Mouse (Mus musculus) midbrain, embryonic 16.5 days (tissue): ENCODE measurements around the gene Pax8. TPM values are rescaled to one million over a fixed set of nuclear protein-coding genes. Genes with fewer than 3 reads are reported as not detected.

Experiments used
- ATAC-seq: fragments of 200-750 bp; cut with Nextera tagmentation; 2 replicates; pipeline ENCODE4 v1.8.0; 2017; ENCODE audit warnings: moderate TSS enrichment
- H3K27ac ChIP-seq: fragments of 300-500 bp; sonication (generic); 2 replicates; pipeline ENCODE4 v1.5.1; 2014; ENCODE audit warnings: mild to moderate bottlenecking, low read length, mixed read lengths
- H3K27me3 ChIP-seq: fragments of 300-500 bp; sonication (generic); 2 replicates; pipeline ENCODE4 v1.6.1; 2014; ENCODE audit warnings: low read depth, low read length, mixed read lengths; ENCODE audit not compliant: control insufficient read depth, insufficient read depth
- H3K36me3 ChIP-seq: fragments of 300-500 bp; sonication (generic); 2 replicates; pipeline ENCODE4 v1.6.1; 2014; ENCODE audit warnings: mild to moderate bottlenecking, low read length, moderate library complexity, mixed read lengths; ENCODE audit not compliant: control insufficient read depth, insufficient read depth
- H3K4me1 ChIP-seq: fragments of 300-500 bp; sonication (generic); 2 replicates; pipeline ENCODE4 v1.6.1; 2014; ENCODE audit warnings: mild to moderate bottlenecking, low read length, mixed read lengths; ENCODE audit not compliant: control insufficient read depth, insufficient read depth
- H3K4me2 ChIP-seq: fragments of 300-500 bp; sonication (generic); 2 replicates; pipeline ENCODE4 v1.6.1; 2014; ENCODE audit warnings: mild to moderate bottlenecking, low read length, mixed read lengths
- H3K4me3 ChIP-seq: fragments of 300-500 bp; sonication (generic); 2 replicates; pipeline ENCODE4 v1.5.1; 2014; ENCODE audit warnings: low read depth, mild to moderate bottlenecking, low read length, moderate library complexity, mixed read lengths
- H3K9ac ChIP-seq: fragments of 300-500 bp; sonication (generic); 2 replicates; pipeline ENCODE4 v1.6.1; 2014; ENCODE audit warnings: low read depth, low read length, mixed read lengths
- H3K9me3 ChIP-seq: fragments of 300-500 bp; sonication (generic); replicated peaks from 2 replicates; pipeline ENCODE4 v1.6.1; 2014; ENCODE audit warnings: mild to moderate bottlenecking, low read length, mixed read lengths; ENCODE audit not compliant: control insufficient read depth, poor library complexity, severe bottlenecking
- WGBS: fragments of 180-500 bp; shearing (Covaris S2); extraction: QIAGEN DNeasy Blood & Tissue Kit; methylation state at CpG from one replicate; pipeline ENCODE4 v1.1.7; 2014; 5-methylcytosine and 5-hydroxymethylcytosine counted together
- polyA plus RNA-seq: library from polyadenylated mRNA; unstranded; fragments of >200 nt; fragmentation: Nextera tagmentation; extraction: Ambion mirVana; gene quantifications from 2 replicates; pipeline ENCODE4 v1.2.1, GENCODE M21; 2015

Pax8 gene
- polyA plus RNA-seq, result 3.0 and 3.7 TPM in 2 replicates

DNA sequence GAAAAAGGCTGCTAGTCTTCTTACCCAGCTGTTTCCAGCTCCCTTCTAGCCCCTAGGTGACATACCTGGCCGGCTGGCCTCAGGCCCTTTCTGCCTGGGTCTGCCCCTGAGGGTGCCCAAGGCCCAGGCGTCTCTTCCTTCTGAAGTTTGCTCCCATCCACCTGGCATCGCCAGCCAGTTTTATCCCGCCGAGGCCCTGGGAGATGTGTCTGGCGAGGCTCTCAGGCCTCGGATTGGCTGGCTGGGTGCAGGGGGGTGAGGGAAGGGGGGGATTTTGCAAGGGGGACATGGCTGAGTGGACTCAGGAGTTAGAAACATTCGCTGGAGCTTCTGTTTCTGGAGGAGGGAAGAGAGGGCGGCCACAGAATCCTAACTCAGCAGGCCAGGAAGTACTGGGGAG is at the start of gene Pax8:
TSS of gene Pax8 (minus strand) at position 180 of the 400 bp plus-strand sequence.
- WGBS, result 26% methylated on average over 9 of the region's 9 CpGs
- no peak for ATAC-seq
- Histone ChIP-seq H3K36me3 (no peaks in the 10 kb centered on the region), H3K4me3 (peak within 1 kb of the TSS; percentile 34), H3K27ac (no peak within 1 kb of the TSS), H3K9me3 (no peaks in the 10 kb centered on the region), H3K4me2 (peak within 1 kb of the TSS; percentile 65), H3K27me3 (peaks cover 27% of the 10 kb centered on the region), H3K4me1 (peaks cover 3% of the 10 kb centered on the region; the same call in 1 of the 2 replicates), H3K9ac (no peak within 1 kb of the TSS; the same call in 1 of the 2 replicates)

DNA sequence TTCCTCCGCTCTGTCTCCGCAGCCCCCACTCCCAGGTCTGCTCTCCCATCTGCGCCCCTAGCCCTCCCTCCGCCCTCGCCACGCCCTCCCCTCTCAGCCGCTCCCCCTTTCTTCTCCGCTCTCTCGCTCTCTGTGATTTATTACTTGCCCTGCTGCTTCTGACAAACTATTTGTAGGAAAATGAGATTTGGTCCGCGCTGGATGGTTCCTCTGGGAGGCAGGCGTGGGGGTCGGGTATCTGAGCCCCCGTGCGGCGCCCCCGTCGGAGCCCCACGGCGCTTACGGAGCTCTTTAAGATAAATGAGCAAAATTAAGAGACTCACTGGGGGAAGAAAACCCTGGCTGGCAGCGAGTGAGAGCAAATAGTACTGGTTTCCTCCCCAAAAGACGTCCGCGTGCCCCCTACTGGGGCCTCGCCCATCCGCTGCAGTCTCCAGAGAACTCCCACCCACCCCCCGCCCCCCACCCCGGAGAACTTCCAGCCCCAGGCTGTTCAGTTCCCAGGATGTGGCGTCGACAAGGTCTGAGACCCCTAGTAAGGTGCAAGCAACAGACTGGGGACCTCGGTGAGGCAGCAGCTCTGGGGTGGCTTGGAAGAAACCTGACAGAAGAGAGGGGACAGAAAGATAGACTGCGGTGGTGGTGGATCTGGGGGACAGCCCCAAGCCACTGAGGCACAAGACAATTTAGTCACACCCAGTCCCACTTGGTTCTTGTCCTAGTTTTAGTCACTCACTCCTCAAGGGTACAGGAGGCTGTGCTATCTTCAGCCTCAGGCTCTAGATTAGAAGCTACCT is 46.2 kb upstream of the Pax8 start:
- Histone ChIP-seq H3K4me2 (peak overlapping the region; percentile 92), H3K4me3 (peak overlapping the region; percentile 51), H3K27ac (no peak overlapping the region), H3K27me3 (no peaks in the 10 kb centered on the region; the same call in 1 of the 2 replicates), H3K9me3 (no peaks in the 10 kb centered on the region), H3K4me1 (peaks cover 7% of the 10 kb centered on the region), H3K36me3 (no peaks in the 10 kb centered on the region), H3K9ac (peak overlapping the region; percentile 70)
- ATAC-seq, result peak; percentile 89
- 0% methylated on average over 33 of the region's 33 CpGs for WGBS

DNA sequence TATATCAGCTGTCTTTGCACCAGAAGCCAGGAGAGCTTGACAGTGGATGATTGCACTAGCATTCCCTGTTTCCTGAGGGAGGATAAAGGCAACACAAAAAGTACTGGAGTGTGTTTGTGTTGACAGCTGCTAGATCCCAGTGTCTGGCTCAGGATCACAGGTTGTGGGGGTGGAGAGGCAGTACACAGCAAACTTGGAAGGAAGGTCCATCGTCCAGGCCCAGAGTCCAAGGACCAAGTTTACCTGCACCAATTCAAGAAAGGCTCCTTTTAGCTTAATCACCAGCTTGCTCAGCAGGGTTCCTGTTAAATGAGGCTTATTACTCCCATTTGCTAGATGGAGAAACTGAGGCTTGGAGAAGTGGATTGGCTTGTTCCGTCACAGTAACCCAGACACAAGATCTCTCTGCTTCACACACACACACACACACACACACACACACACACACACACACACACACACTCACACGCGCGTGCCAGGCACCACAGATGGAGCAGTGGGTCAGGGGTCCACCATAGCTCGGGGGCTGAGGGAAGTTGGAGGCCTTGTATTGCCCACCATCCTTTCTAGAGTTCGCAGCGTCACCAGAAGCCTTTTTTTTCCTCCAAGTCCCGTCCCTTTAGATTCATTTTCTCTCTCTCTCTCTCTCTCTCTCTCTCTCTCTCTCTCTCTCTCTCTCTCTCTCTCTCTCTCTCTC is 45.3 kb upstream of the Pax8 start:
- no peaks in the 10 kb centered on the region for H3K9me3 ChIP-seq
- H3K4me3 ChIP-seq, result peak overlapping the region; percentile 51
- H3K4me1 ChIP-seq, result peaks cover 7% of the 10 kb centered on the region
- ATAC-seq, result peak; percentile 66; the same call in 1 of the 2 replicates
- H3K36me3 ChIP-seq, result no peaks in the 10 kb centered on the region
- peak overlapping the region; percentile 70; the same call in 1 of the 2 replicates for H3K9ac ChIP-seq
- H3K27me3 ChIP-seq, result no peaks in the 10 kb centered on the region; the same call in 1 of the 2 replicates
- H3K27ac ChIP-seq, result no peak overlapping the region
- peak overlapping the region; percentile 92 for H3K4me2 ChIP-seq
- WGBS, result 34% methylated on average over 9 of the region's 9 CpGs

DNA sequence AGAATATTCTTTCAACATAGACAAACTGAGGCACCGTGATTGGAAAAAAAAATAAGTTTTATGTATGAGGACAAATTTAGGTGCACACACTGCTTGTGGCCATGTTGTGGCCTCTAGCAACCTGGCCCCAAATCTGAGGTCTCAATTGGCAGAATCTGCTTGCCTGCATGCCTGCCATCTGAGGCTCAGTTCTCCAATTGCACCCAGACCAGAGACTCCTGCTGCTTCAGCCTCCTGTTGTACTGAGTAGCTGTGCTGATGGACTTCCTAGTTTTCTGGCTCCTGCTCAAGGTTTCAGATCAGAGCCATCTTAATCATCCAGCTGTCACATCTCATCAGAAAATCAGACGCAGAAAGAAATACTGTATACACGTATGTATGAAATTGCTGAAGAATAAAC is 41.5 kb upstream of the Pax8 start:
- no peak for ATAC-seq
- no peaks in the 10 kb centered on the region for H3K9me3 ChIP-seq
- peaks cover 7% of the 10 kb centered on the region for H3K4me1 ChIP-seq
- no peak overlapping the region for H3K4me3 ChIP-seq
- H3K27me3 ChIP-seq, result no peaks in the 10 kb centered on the region
- no peak overlapping the region for H3K4me2 ChIP-seq
- H3K27ac ChIP-seq, result no peak overlapping the region
- no peak overlapping the region for H3K9ac ChIP-seq
- WGBS, result 88% methylated on average over 3 of the region's 3 CpGs
- H3K36me3 ChIP-seq, result no peaks in the 10 kb centered on the region

DNA sequence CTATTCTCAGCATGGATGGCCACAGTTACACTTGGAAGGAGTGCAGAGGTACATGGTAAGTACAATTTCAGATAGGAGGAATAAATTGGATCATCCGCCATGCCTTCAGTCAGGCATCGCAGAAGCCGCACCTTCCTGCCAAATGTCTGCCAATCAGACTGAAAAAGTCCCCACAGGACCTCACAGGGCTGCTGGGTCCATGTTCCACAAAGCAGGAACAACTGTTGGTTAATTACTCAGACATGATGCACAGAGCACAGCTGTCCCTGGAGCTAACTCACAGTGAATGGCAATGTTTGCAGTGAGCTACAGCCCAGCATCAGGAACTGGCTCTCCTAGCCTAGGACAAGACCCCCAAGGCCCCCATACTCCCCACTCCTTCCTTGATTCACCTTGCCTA is 32.0 kb upstream of the Pax8 start:
- no peak for ATAC-seq

DNA sequence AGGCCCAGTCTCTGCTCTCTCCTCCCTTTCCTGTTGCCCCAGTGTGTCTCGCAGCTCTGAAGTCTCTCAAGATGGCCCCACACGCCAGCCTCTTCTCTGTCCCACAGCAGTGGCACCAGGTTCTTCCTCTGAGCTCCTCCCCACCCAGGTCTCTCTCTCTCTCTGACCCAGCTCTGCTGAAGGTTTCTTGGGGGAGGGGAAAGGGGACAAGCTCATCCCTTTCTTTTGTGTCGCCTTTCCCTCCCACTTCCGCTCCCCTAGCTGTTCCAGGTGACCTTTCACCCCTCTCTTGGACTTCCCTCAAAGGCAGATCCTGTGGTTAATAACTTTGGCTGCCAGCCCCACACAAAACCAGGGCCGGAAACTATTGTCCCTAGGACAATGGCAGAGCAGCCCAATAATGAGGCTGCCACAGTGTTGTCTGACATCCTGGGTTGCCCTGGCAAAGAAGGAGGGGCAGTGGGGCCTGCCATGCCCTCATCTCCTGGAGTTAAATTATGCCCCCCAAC is 27.6 kb upstream of the Pax8 start:
- WGBS, result 13% methylated on average over 5 of the region's 5 CpGs
- ATAC-seq, result peak; percentile 68
- no peak overlapping the region for H3K4me2 ChIP-seq
- no peak overlapping the region for H3K9ac ChIP-seq
- H3K27ac ChIP-seq, result no peak overlapping the region
- no peaks in the 10 kb centered on the region for H3K4me1 ChIP-seq
- peaks cover 2% of the 10 kb centered on the region; the same call in 1 of the 2 replicates for H3K27me3 ChIP-seq
- no peaks in the 10 kb centered on the region for H3K36me3 ChIP-seq
- no peak overlapping the region for H3K4me3 ChIP-seq
- no peaks in the 10 kb centered on the region for H3K9me3 ChIP-seq

More for the DNA sequence above, 32.0 kb upstream of the Pax8 start:
- H3K9me3 ChIP-seq, result no peaks in the 10 kb centered on the region
- H3K27me3 ChIP-seq, result no peaks in the 10 kb centered on the region
- no peaks in the 10 kb centered on the region for H3K36me3 ChIP-seq
- no peak overlapping the region for H3K4me3 ChIP-seq
- no peak overlapping the region for H3K4me2 ChIP-seq
- no peak overlapping the region for H3K9ac ChIP-seq
- no peak overlapping the region for H3K27ac ChIP-seq
- WGBS, result 82% methylated on average over 3 of the region's 3 CpGs
- no peaks in the 10 kb centered on the region for H3K4me1 ChIP-seq

DNA sequence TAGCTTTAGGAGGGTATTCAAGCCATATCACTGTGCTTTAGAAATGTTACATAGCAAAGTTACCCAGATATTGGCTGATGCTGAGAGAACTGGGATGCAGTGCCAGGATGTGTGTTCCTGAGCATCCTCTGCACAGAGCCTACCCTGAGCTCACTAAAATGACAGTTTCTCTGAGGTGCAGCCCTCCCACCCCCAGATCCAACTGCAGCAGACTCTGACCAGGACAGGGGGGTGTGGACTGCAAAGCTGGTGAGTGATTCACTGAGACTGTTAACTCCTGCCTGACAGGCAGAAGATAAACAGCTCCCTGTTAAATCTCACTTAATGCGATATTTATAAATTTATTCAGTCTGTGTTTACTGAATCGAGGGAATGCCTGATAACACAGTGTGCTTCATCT is 25.5 kb upstream of the Pax8 start:
- H3K4me3 ChIP-seq, result no peak overlapping the region
- ATAC-seq, result no peak
- H3K36me3 ChIP-seq, result no peaks in the 10 kb centered on the region
- no peaks in the 10 kb centered on the region for H3K4me1 ChIP-seq
- H3K27me3 ChIP-seq, result peaks cover 2% of the 10 kb centered on the region; the same call in 1 of the 2 replicates
- H3K4me2 ChIP-seq, result no peak overlapping the region
- WGBS, result 68% methylated on average over 2 of the region's 2 CpGs
- H3K27ac ChIP-seq, result no peak overlapping the region
- no peaks in the 10 kb centered on the region for H3K9me3 ChIP-seq
- no peak overlapping the region for H3K9ac ChIP-seq

DNA sequence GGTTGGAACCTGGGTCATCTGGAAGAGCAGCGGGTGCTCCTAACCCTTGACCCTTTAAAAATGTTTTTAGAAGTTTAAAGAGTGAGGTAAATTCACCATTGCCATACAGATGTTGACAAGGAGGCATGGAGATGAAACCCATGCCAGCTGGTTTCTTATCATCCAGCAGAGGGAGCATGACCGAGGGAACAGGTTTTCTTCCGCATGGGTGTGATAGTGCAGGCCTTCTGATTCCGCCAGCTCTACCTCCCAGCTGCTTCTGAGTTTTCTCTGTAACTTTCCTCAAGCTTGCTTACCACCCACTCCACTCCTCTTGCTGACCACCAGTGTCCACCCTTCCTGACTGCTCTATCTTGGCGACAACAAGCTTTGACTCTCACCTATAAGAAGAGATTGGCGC is 15.2 kb upstream of the Pax8 start:
- H3K27me3 ChIP-seq, result no peaks in the 10 kb centered on the region
- 50% methylated on average over 6 of the region's 6 CpGs for WGBS

DNA sequence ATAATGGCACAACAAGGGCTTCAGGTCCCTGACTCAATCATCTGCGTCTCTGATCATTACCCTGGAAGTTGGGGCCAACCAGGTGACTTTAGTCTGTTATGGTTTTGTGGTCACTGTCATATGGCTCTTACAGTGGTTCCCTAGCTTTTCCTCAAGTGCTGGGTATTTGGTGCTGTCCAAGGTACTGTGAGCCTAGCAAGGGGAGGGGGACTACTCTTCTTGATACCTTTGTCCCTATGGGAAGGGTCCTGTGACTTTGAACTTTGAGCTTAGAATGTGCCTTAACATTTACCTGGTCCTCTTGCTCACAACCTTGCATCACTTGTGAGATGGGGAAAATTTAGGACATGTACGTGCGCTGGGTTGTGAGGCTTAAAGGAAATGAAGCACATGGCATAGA is 13.3 kb upstream of the Pax8 start:
- WGBS, result 69% methylated on average over 3 of the region's 3 CpGs

More for the DNA sequence above, 15.2 kb upstream of the Pax8 start:
- no peaks in the 10 kb centered on the region for H3K4me1 ChIP-seq
- H3K4me3 ChIP-seq, result no peak overlapping the region
- ATAC-seq, result no peak
- H3K36me3 ChIP-seq, result no peaks in the 10 kb centered on the region
- H3K9me3 ChIP-seq, result no peaks in the 10 kb centered on the region
- H3K27ac ChIP-seq, result no peak overlapping the region
- no peak overlapping the region for H3K9ac ChIP-seq
- H3K4me2 ChIP-seq, result no peak overlapping the region

More for the DNA sequence above, 13.3 kb upstream of the Pax8 start:
- H3K9ac ChIP-seq, result no peak overlapping the region
- no peak overlapping the region for H3K27ac ChIP-seq
- no peak for ATAC-seq
- H3K36me3 ChIP-seq, result no peaks in the 10 kb centered on the region
- H3K4me1 ChIP-seq, result no peaks in the 10 kb centered on the region
- no peak overlapping the region for H3K4me2 ChIP-seq
- no peaks in the 10 kb centered on the region for H3K9me3 ChIP-seq
- no peak overlapping the region for H3K4me3 ChIP-seq
- H3K27me3 ChIP-seq, result no peaks in the 10 kb centered on the region
